Mouse (Mus musculus) cortical plate, adult 2 months (tissue): Measurements from ENCODE around the gene Slc1a5.

Source experiments
- CTCF ChIP-seq: fragments of 200-500 bp; IDR thresholded peaks from 2 replicates; pipeline ENCODE4 v1.5.1; 2011; ENCODE audit warnings: mild to moderate bottlenecking, control low read depth, low read length; ENCODE audit not compliant: insufficient read depth; ENCODE audit errors: extremely low read depth
- POLR2A ChIP-seq: fragments of 200-500 bp; IDR thresholded peaks from 2 replicates; pipeline ENCODE4 v1.6.1; 2011; ENCODE audit warnings: mild to moderate bottlenecking, low read length, control low read depth; ENCODE audit not compliant: insufficient read depth; ENCODE audit errors: extremely low read depth

DNA sequence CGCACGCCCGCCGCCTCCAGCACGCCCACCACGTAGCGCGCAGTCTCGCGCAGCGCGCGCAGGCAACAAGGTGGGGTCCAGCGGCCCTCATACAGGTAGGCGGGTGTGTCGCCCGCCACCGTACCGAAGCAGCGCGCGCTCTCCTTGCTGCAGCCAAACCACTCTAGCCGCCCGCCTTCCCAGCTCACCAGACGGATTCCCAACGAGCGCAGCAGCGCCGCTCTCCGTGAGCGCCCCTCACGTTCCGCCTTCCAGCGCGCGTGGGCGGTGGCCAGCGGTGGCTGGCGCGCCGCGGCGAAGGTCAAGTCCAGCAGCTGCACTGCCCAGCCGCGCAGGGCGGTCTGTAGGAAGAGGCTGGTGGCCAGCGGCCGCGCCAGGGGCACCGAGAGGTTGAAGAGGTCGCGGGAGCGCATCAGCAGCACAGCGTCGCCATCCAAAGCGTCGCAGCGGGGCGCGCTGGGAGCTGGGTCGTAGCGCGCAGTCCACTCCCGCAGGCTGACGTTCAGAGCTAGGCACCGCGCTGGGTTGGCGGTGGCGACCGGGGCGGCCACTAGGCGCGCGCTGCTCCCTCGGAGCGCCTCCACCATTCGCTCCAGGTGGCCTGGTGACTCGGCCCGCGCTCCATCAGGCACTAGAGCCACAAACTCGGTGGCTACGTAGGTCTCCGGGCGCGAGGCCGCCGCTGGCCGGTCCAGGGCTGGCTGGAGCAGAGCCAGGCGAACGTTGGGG lies 29.9 kb downstream of the Slc1a5 start:
- 0 out of 2 replicates have a peak, but pooled peaks have one; percentile 8 for TF ChIP-seq POLR2A
- TF ChIP-seq CTCF: no peak
